Mouse (Mus musculus) retina, postnatal 7 days (tissue): ENCODE measurements around the gene Dop1b.
"Not testable (repeated sequence)": the region's sequence is repeated elsewhere in the genome, so short reads cannot be mapped to it uniquely, and the experiment has no call there.

Experiments
- DNase-seq: peaks from one replicate; pipeline ENCODE4 v3.0.0-alpha.2; 2012; ENCODE audit warnings: low read depth, low spot score

Dop1b gene

GRCm38 (mm10) chr16:93795391-93795790 lies 83.7 kb downstream of the Dop1b start:
- DNase-seq: no peak

DNA sequence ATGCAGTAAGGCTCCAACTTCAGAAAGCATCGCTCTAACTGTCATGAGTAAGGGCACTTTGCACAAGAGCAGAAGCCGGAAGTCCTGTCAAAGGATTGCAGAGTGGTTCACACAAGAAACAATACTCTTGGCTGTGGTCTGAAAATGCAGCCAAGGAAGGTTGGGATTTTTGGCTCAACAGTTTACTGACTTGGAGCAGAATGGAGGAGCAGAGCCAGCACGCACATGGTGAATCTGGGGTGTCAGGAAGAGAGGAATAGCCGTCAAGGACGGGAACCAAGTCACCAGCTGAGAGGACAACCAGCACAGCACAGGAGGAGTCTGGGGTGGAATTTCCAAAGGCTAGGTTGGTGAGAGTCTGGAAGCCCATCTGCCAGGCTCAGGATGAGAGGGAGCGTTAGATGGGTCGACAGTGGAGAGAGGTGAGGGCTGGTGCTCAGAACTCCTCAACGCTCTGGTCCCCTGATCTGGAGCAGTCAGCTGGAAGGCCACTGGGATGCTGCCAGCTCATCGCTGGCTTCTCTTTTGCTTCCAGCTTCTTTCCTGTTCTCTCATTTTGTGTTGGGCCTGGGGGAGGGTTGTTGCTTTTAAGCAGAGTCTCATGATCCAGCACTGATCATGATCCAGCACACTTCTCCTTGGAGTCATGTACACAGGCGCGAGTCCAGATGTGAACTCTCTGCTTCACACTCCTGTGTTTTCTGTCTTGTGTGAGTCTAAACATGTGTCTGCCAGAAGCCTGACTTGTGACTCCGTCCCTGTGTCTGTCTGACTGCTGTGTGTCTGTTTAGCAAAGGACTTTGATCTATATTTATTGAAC lies 85.5 kb downstream of the Dop1b start:
- no peak for DNase-seq

DNA sequence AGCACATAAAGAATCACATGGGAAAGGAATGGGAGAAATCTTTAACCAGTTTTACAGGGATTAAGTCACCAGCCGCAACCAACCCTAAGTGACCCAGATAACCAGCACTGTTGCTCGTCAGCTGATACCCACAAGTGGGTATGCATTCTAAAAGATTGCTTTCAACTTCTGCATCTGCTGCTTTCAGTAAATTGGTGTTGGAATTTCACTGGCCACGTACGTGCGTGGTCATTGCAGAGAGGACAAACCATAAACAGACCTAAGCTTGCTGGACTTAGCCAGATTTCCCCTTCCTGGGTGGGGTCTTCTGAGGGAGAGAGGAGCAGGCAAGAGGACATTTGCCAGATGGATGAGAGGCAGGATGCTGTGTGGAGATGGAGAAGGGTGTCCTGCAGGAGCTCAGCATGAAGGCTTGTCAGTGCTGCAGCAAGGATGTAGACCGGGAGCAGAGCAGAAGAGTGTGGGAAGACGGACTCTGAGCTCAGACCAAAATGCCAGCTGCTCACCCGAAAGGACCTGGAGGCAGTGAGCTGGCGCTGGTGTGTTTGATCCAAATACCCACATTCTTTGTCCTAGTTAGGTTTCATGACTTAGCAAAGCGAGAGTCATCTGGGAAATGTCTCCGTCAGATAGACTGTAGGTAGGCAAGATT lies 86.3 kb downstream of the Dop1b start:
- DNase-seq: no peak

DNA sequence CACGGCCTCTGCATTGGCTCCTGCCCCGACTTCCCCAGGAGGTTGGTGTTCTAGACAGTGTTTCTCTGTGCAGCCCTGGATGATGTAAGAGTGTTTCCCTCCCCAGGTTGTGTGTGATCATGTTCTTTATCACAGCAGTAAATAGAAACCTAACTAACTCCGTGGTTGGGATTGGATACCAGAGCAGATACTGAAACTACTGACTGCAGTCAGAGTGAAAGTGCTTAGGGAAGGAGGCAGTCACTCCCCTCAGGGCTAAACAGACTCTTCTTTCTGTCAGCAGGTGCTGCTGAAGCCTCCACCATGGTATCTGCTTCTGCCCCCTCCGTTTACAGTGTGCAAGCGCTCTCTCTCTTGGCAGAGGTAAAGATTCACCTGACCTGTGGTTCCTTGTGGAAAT lies 86.9 kb downstream of the Dop1b start:
- no peak for DNase-seq

- no peak for DNase-seq
Observed at GRCm38 (mm10) chr16:93799071-93799470, 87.4 kb downstream of the Dop1b start.

DNA sequence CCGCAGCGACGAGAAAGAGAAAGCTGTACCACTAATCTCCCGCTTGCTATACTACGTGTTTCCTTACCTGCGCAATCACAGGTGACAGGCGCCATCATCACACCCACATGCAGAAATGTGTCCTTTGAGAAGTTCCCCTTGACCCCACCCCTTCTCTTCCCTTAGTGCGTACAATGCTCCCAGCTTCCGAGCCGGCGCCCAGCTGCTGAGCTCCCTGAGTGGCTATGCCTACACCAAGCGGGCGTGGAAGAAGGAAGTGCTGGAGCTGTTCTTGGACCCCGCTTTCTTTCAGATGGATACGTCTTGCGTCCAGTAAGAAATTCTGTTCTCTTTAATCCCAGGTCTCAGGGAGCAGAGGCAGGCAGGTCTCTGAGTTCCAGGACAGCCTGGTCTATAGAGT lies 88.2 kb downstream of the Dop1b start:
- no peak for DNase-seq

DNA sequence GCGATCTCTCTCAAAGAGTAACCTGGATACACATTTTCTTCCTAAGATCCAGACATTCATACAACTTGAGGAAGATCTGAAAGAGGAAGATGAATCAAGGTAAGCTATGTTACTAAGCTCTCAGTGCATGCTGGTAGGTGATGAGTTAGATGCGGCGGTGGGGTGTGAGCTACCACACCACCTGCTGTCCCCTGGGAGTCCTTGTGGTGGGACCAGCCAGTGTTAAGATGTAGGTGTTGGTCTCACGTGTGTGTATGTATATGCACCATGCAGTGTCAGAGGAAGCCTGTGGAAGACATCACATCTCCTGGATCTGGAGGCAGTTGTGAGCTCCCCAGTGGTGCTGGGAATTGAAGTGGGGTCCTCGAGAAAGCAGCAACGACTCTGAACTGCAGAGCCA lies 95.5 kb downstream of the Dop1b start:
- no peak for DNase-seq

- no peak for DNase-seq
Observed at GRCm38 (mm10) chr16:93807961-93808554, 96.4 kb downstream of the Dop1b start.

DNA sequence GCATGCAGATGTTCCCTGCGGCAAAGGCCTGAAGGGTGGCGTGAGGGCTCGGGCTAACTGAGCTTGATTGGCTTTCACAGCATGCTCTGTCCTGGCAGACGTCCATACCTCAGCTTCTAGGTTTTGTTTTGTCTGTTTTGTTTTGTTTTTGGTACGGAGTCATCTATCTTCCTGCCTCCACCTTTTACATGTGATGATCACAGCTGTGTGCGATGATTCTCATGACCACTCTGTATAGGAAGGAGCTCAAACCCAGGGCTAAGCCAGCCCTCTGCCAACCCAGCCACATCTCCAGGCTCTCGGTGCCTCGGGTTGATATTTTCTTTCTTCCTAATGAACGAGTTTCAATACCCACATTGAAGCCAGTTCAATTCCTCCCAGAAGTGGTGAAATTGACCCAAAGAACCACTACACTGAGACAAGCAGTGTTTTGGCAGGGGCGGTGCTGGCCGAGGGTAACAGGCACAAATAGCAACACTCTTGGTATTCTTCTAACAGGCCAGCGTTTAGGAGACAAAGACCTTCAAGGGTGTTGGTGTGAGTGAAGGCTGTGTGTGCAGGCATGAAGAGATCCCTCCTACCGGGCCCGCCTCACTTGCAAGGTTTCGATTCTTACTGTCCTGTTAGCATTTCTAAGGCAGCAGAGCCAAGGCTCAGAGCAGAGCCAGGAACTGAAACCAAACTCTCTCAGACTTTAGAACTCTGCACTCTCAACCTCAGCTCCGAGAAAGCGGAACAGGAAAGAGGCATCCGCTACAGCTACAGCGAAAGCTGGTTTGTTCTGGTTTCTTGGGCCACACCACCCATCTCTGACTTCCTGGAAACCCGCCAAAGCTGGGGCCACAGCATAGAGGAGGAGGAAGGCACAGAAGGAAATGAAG lies 104.4 kb downstream of the Dop1b start:
- DNase-seq: no peak

DNA sequence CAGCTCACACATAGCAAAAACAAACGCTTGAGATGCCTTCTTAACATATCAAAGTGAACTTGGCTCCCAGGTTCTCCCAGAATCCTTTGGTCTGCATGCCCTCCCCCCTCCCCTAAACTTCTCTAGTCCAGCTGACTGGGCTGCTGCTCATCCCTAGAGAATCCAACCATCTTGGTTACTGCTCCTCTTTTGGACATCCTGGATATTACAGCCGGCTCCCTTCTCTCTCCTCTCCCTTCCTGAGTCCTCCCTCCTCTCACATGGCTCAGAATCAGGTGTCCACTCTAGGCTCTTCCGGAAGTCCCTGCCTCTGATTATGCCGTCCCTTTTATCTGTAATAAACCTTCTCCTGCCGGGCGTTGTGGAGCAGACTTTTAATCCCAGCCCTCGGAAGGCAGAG lies 105.2 kb downstream of the Dop1b start:
- no peak for DNase-seq

DNA sequence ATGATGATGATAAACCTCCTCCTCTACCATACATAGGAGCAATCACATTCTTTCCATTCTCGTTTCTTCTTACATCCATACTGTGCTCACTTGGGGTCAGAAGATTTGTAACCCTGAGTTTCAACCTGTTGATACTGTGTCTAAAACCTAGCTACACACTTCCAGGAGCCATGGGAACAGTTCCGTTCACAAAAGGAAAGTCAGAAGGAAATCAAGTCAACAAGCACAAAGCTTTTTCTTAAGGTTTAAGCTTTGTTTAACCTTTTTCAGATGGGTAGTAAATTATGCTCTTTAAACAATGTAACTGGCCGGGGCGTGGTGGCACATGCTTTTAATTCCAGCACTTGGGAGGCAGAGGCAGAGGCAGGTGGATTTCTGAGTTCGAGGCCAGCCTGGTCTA lies 105.7 kb downstream of the Dop1b start:
- no peak for DNase-seq

- no peak for DNase-seq
Observed at GRCm38 (mm10) chr16:93818691-93819324, 107.1 kb downstream of the Dop1b start.

GRCm38 (mm10) chr16:93819325-93819696 lies 107.6 kb downstream of the Dop1b start:
- no peak for DNase-seq

DNA sequence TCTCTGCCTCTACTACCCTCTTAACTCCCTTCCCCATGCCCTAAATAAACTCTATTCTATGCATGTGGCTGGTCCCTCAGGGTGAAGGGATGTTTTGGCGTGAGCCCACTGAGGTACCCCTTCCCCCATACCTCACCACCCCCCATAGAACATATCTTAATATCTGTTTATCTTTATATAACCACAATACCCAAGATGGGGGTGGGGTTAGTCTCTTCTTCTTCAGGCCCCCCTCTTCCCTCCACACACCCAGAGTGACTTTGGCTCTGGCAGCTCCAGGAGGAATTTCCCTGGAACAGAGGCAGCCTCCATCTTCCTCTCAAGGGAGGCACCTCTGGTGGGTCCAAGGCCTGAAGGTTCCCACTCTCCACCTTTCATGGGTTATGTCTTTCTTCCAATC lies 108.3 kb downstream of the Dop1b start:
- no peak for DNase-seq

DNA sequence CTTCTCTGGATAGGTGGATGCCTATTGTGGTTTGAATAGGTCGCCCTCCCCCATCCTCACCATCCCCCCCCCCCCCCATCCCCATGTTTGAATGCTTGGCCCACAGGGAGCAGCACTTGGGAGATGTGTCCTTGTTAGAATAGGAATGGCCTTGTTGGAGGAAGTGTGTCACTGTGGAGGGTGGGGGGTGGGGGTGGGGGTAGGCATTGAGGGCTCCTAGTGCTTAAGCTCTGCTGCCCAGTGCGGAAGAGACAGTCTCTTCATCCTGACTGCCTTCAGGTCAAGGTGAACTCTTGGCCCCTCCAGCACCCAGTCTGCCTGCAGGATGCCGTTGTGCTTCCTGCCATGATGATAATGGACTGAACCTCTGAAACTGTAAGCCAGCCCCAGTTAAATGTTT lies 110.0 kb downstream of the Dop1b start:
- DNase-seq: no peak

DNA sequence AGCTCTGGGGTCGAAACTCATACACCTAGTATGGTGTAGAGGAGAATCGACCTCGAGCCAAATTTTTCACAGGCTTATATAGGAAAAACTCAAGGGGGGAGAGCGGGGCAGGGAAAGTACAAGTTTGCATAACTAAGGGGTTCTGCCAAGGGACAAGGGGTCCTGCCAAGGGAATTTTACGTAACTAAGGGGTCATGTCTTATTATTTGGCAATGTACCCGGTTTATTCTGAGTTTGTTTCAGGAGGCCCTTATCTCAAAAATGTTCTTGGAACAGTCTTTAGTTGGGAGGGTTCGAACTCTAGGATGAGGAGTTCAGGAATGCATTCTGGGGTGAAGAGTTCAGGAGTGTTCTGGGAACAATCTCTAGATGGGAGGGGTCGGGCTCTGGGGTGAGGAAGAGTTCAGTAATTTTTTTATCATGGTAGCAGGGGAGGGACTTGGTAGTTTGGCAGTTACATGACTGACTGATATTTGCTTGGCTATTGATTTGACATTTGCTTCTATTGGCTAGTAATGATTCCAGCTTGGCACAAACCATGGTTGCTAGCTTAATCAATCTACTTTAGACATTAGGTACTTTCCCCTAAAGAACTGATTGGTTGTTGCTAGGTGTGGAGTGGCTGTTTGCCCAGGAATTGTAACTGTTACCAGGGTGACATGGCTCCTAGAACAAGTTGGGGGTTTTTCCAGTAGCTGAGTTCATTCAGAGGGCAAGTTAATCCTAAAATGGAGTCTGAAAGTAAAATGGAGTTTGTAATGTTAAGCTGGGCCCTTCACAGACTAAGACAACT lies 110.9 kb downstream of the Dop1b start:
- DNase-seq: not testable (repeated sequence)

GRCm38 (mm10) chr16:93824799-93825198 lies 113.1 kb downstream of the Dop1b start:
- DNase-seq: no peak

DNA sequence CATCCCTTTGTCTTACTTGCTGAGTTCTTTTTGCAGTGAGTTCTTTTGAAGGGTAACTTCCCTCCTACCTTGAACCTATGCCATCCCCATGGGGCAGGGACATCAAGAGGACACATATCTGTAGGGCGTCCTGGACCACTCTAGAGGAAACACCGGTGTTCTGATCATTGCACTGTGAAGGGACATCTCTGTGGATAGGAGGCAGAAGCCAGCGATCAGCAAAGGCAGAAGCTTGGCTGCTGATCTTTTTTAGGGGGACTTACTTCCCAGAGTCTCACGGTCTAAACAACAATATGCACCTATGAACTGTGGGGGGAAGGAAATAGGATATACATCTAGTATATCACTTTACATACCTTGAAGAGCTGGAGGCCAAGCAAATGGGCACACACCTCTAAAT lies 113.8 kb downstream of the Dop1b start:
- no peak for DNase-seq

- DNase-seq: no peak
Observed at GRCm38 (mm10) chr16:93826054-93826453, 114.3 kb downstream of the Dop1b start.

GRCm38 (mm10) chr16:93826478-93826877 lies 114.8 kb downstream of the Dop1b start:
- DNase-seq: not testable (repeated sequence)

GRCm38 (mm10) chr16:93826909-93827308 lies 115.2 kb downstream of the Dop1b start:
- no peak for DNase-seq
